Mouse (Mus musculus) embryonic fibroblast, embryonic 13.5 days (primary cell): Measurements from ENCODE around the gene Slc26a11.

ENCODE experiments used
- CTCF ChIP-seq: IDR thresholded peaks from 2 replicates; pipeline ENCODE4 v1.5.1; 2011; ENCODE audit warnings: mild to moderate bottlenecking, control low read depth, low read length, moderate library complexity, borderline replicate concordance; ENCODE audit not compliant: insufficient read depth
- POLR2A ChIP-seq: IDR thresholded peaks from 2 replicates; pipeline ENCODE4 v1.6.1; 2011; ENCODE audit warnings: low read depth, mild to moderate bottlenecking, control low read depth, low read length, moderate library complexity

DNA sequence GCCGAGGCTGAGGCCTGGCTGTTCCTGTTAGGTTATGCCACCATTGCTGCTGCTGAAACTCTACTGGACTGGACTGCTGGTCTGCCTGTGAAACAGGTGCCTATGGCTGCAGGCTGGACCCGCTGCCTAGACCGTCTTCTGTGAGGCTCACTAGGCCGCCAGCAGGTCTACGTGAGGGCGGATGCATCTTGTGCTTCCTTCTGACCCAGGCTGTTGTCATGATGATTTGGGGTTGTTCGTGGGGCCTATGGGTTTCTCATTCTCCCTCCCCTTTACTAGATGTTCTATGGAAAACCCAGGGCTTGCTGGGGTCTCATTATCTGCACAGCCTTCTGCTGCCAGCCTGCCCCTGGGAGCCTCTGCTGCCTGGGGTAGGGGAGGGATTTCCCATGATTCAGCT is 41.1 kb downstream of the Slc26a11 start:
- no peak for TF ChIP-seq POLR2A
- TF ChIP-seq CTCF: no peak
